Mouse (Mus musculus) naive thymus-derived CD4-positive, alpha-beta T cell, adult 2 months (primary cell): Measurements from ENCODE around the gene Slc22a6.

ENCODE experiments used
- DNase-seq: peaks from one replicate; pipeline ENCODE4 v3.0.0-alpha.2; 2011; ENCODE audit warnings: low read depth

Slc22a6 gene

GRCm38 (mm10) chr19:8611358-8612123, 6.3 kb upstream of the Slc22a6 start:
- DNase-seq: no peak

GRCm38 (mm10) chr19:8613111-8613510, 4.7 kb upstream of the Slc22a6 start:
- no peak for DNase-seq

GRCm38 (mm10) chr19:8614343-8614742, 3.5 kb upstream of the Slc22a6 start:
- DNase-seq: no peak

- no peak for DNase-seq
Observed at GRCm38 (mm10) chr19:8616314-8616713, 1.5 kb upstream of the Slc22a6 start.

GRCm38 (mm10) chr19:8621098-8621497, 3.3 kb downstream of the Slc22a6 start:
- DNase-seq: no peak

GRCm38 (mm10) chr19:8630249-8630648, 12.4 kb downstream of the Slc22a6 start:
- no peak for DNase-seq

- DNase-seq: no peak
Observed at GRCm38 (mm10) chr19:8630826-8631225, 13.0 kb downstream of the Slc22a6 start.

- DNase-seq: no peak
Observed at GRCm38 (mm10) chr19:8632029-8632428, 14.2 kb downstream of the Slc22a6 start.

- no peak for DNase-seq
Observed at GRCm38 (mm10) chr19:8642086-8642485, 24.2 kb downstream of the Slc22a6 start.

GRCm38 (mm10) chr19:8646393-8646792, 28.6 kb downstream of the Slc22a6 start:
- DNase-seq: no peak

GRCm38 (mm10) chr19:8655833-8656232, 38.0 kb downstream of the Slc22a6 start:
- DNase-seq: no peak

- DNase-seq: no peak
Observed at GRCm38 (mm10) chr19:8656341-8656740, 38.5 kb downstream of the Slc22a6 start.

- no peak for DNase-seq
Observed at GRCm38 (mm10) chr19:8661821-8662307, 44.0 kb downstream of the Slc22a6 start.

- peak; percentile 59 for DNase-seq
Observed at GRCm38 (mm10) chr19:8662337-8662736, 44.5 kb downstream of the Slc22a6 start.

GRCm38 (mm10) chr19:8663360-8663839, 45.6 kb downstream of the Slc22a6 start, which contains the start of gene Chrm1:
Gene Chrm1, plus strand, starts transcription at chr19:8663789.
- no peak for DNase-seq

GRCm38 (mm10) chr19:8663911-8664421, 46.1 kb downstream of the Slc22a6 start:
- DNase-seq: no peak

- no peak for DNase-seq
Observed at GRCm38 (mm10) chr19:8664859-8665258, 47.0 kb downstream of the Slc22a6 start.

GRCm38 (mm10) chr19:8665746-8666145, 47.9 kb downstream of the Slc22a6 start:
- DNase-seq: no peak

GRCm38 (mm10) chr19:8672859-8673258, 55.0 kb downstream of the Slc22a6 start:
- DNase-seq: no peak

- no peak for DNase-seq
Observed at GRCm38 (mm10) chr19:8673336-8674063, 55.7 kb downstream of the Slc22a6 start.
